Mouse (Mus musculus) cerebellum, adult 2 months (tissue): ENCODE data around the gene Imp3. TPM values are rescaled to one million over a fixed set of nuclear protein-coding genes. Genes with fewer than 3 reads are reported as not detected.

ENCODE experiments used
- DNase-seq, 2 experiments: peaks; one replicate each; pipeline ENCODE4 v3.0.0; 2021
- H3K27ac ChIP-seq: fragments of 200-500 bp; 2 replicates; pipeline ENCODE4 v1.5.1; 2012; ENCODE audit warnings: low read length, control low read depth, inconsistent platforms; ENCODE audit not compliant: insufficient read depth
- H3K27me3 ChIP-seq: fragments of 200-500 bp; 2 replicates; pipeline ENCODE4 v1.6.1; 2012; ENCODE audit warnings: inconsistent platforms, mild to moderate bottlenecking, low read length, moderate library complexity; ENCODE audit not compliant: control insufficient read depth, insufficient read depth
- H3K4me1 ChIP-seq: fragments of 200-500 bp; 2 replicates; pipeline ENCODE4 v1.6.1; 2011; ENCODE audit warnings: low read length; ENCODE audit not compliant: control insufficient read depth, insufficient read depth
- H3K4me3 ChIP-seq: fragments of 200-500 bp; replicated peaks from 2 replicates; pipeline ENCODE3; 2011; ENCODE audit warnings: mild to moderate bottlenecking, low read depth, low read length, control low read depth; ENCODE audit not compliant: insufficient read depth
- CTCF ChIP-seq: fragments of 200-500 bp; IDR thresholded peaks from 2 replicates; pipeline ENCODE4 v1.5.1; 2011; ENCODE audit warnings: low read depth, mild to moderate bottlenecking, control low read depth, low read length, moderate library complexity, borderline replicate concordance; ENCODE audit not compliant: insufficient read depth
- POLR2A ChIP-seq: fragments of 200-500 bp; IDR thresholded peaks from 2 replicates; pipeline ENCODE4 v1.6.1; 2011; ENCODE audit warnings: low read length, control low read depth, borderline replicate concordance; ENCODE audit not compliant: insufficient read depth
- WGBS: fragments of 180-500 bp; shearing (Covaris S2); methylation state at CpG from one replicate; pipeline ENCODE4 v1.1.7; 2018; 5-methylcytosine and 5-hydroxymethylcytosine counted together
- polyA plus RNA-seq: library from polyadenylated mRNA; depleted of rRNA; stranded (reverse); fragments of >200 nt; gene quantifications from 2 replicates; pipeline ENCODE4 v1.2.3, GENCODE M21; 2012

Gene Imp3
- polyA plus RNA-seq, 1 experiment: 89.3 TPM

- Histone ChIP-seq H3K27me3 (no peaks in the 10 kb centered on the region), H3K4me3 (no peak overlapping the region), H3K4me1 (0 out of 2 replicates have a peak, but pooled peaks cover 3% of the 10 kb centered on the region), H3K27ac (peak overlapping the region; percentile 58; the same call in 1 of the 2 replicates)
- no peak for DNase-seq
- TF ChIP-seq CTCF (no peak), POLR2A (no peak)
- 70% methylated on average over 8 of the region's 8 CpGs for WGBS
Observed at GRCm38 (mm10) chr9:56923841-56924650, 13.2 kb upstream of the Imp3 start.

DNA sequence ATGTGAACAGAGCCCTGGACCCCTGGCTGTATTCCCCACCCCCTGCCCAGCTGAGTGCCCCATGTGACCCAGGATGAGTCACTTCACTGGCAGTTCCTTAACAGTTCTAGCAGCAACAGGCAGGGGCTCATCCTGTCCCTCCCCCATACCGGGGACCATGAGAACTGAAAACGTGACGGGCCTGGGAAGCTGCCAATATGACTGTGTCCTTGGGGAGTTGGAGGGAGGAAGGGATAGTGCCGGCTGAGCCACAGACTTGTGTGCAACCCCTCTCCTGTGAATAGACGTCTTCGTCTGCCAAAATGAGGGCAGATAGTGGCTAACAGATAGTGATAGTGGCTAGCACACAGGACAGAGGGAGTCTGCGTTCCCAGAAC is 12.6 kb upstream of the Imp3 start:
- 0 out of 2 replicates have a peak overlapping the region, but pooled peaks have one; percentile 28 for H3K27ac ChIP-seq
- H3K4me3 ChIP-seq: peak overlapping the region; percentile 1
- no peak for TF ChIP-seq POLR2A
- DNase-seq: peak; percentile 33 to 39
- no peaks in the 10 kb centered on the region for H3K27me3 ChIP-seq
- H3K4me1 ChIP-seq: 0 out of 2 replicates have a peak, but pooled peaks cover 3% of the 10 kb centered on the region
- 23% methylated on average over 7 of the region's 7 CpGs for WGBS

- TF ChIP-seq POLR2A: no peak
- no peak for TF ChIP-seq CTCF
- Histone ChIP-seq H3K27me3 (no peaks in the 10 kb centered on the region), H3K4me1 (0 out of 2 replicates have a peak, but pooled peaks cover 3% of the 10 kb centered on the region), H3K4me3 (peak overlapping the region; percentile 6), H3K27ac (0 out of 2 replicates have a peak overlapping the region, but pooled peaks have one; percentile 52)
- no peak for DNase-seq
- WGBS: 79% methylated on average over 26 of the region's 26 CpGs
Observed at GRCm38 (mm10) chr9:56925291-56926024, 11.8 kb upstream of the Imp3 start.

- no peaks in the 10 kb centered on the region for H3K27me3 ChIP-seq
- 0 out of 2 replicates have a peak overlapping the region, but pooled peaks have one; percentile 23 for H3K27ac ChIP-seq
- TF ChIP-seq CTCF: no peak
- no peak for TF ChIP-seq POLR2A
- DNase-seq: no peak
- WGBS: 97% methylated on average over 10 of the region's 10 CpGs
- no peak overlapping the region for H3K4me3 ChIP-seq
- 0 out of 2 replicates have a peak, but pooled peaks cover 3% of the 10 kb centered on the region for H3K4me1 ChIP-seq
Observed at GRCm38 (mm10) chr9:56926025-56926360, 11.3 kb upstream of the Imp3 start.

DNA sequence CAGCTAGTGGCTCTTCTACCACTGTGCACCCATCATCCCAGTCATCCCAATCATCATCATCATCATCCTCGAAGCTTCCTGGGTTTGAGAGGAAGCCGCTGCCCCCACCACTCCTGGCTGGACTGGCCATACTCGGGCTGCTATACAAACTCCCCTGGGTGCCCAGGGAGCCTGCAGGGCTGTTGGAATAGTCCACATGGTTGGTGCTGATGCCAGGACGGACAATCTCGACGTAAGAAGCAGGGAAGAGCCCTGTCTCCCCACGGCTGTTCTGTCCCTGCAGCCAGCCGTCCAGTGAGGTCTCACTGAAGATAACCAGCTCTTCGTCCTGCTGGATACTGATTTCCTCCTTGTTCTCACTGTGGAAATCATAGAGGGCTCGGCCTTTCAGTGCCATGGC is 10.9 kb upstream of the Imp3 start:
- Histone ChIP-seq H3K4me1 (0 out of 2 replicates have a peak, but pooled peaks cover 3% of the 10 kb centered on the region), H3K27ac (no peak overlapping the region), H3K27me3 (no peaks in the 10 kb centered on the region), H3K4me3 (no peak overlapping the region)
- no peak for DNase-seq
- TF ChIP-seq CTCF (no peak), POLR2A (no peak)
- WGBS: 73% methylated on average over 10 of the region's 10 CpGs

- Histone ChIP-seq H3K27me3 (no peaks in the 10 kb centered on the region), H3K27ac (peak overlapping the region; percentile 16; the same call in 1 of the 2 replicates), H3K4me1 (0 out of 2 replicates have a peak, but pooled peaks cover 3% of the 10 kb centered on the region), H3K4me3 (peak overlapping the region; percentile 64)
- peak; percentile 32 to 36 for DNase-seq
- TF ChIP-seq POLR2A (no peak), CTCF (no peak)
- 12% methylated on average over 35 of the region's 35 CpGs for WGBS
Observed at GRCm38 (mm10) chr9:56927191-56928012, 9.9 kb upstream of the Imp3 start.
